Mouse (Mus musculus) CH12.LX (cell line): ENCODE results near the gene Akap7. TPM values are rescaled to one million over a fixed set of nuclear protein-coding genes. Genes with fewer than 3 reads are reported as not detected.

Experiments used
- DNase-seq: peaks from one replicate; pipeline ENCODE4 v3.0.0-alpha.2; 2013; ENCODE audit errors: extremely low read depth
- H3K27ac ChIP-seq: 2 replicates; pipeline ENCODE4 v1.5.1; 2012; ENCODE audit warnings: low read depth, mild to moderate bottlenecking, control low read depth, moderate library complexity; ENCODE audit not compliant: insufficient read depth
- H3K27me3 ChIP-seq: replicated peaks from 2 replicates; pipeline ENCODE3; 2012; ENCODE audit warnings: inconsistent platforms
- H3K36me3 ChIP-seq, 2 experiments: replicated peaks in 1 of 2; 2 replicates each; pipeline versions ENCODE3 to v1.6.1; 2012; ENCODE audit warnings: inconsistent platforms in 1 of 2, low read length in 1 of 2, mild to moderate bottlenecking in 1 of 2, mixed read lengths in 1 of 2, moderate library complexity in 1 of 2; ENCODE audit not compliant: control insufficient read depth in 1 of 2, insufficient read depth in 1 of 2
- H3K4me1 ChIP-seq, 2 experiments: 2 replicates each; pipeline ENCODE4 v1.6.1; 2012; ENCODE audit warnings: inconsistent platforms in 1 of 2, moderate library complexity in 1 of 2; ENCODE audit not compliant: insufficient read depth in 2 of 2, control insufficient read depth in 1 of 2
- H3K4me2 ChIP-seq: 2 replicates; pipeline ENCODE4 v1.6.1; 2012; ENCODE audit warnings: low read depth, mild to moderate bottlenecking, control low read depth; ENCODE audit not compliant: poor library complexity, insufficient read depth, severe bottlenecking
- H3K4me3 ChIP-seq, 3 experiments: fragments of 150-350 bp in 1 of 3; sonication (generic) in 1 of 3; replicated peaks in 1 of 3; 2 replicates each; pipeline versions ENCODE3 to v1.5.1; 2011 to 2012; ENCODE audit warnings: low read depth in 2 of 3, low read length in 2 of 3, mild to moderate bottlenecking in 2 of 3, moderate library complexity in 2 of 3, control low read depth in 1 of 3, improper control_type of control experiment in 1 of 3, inconsistent platforms in 1 of 3, mixed read lengths in 1 of 3; ENCODE audit not compliant: poor library complexity in 1 of 3
- H3K79me2 ChIP-seq: replicated peaks from 2 replicates; pipeline ENCODE4 v1.6.1; 2012; ENCODE audit warnings: mild to moderate bottlenecking, moderate library complexity; ENCODE audit not compliant: control insufficient read depth, poor library complexity, insufficient read depth, severe bottlenecking; ENCODE audit errors: extremely low read depth
- H3K9ac ChIP-seq: 2 replicates; pipeline ENCODE4 v1.6.1; 2012; ENCODE audit warnings: low read depth, mild to moderate bottlenecking, control low read depth, moderate library complexity; ENCODE audit not compliant: insufficient read depth
- H3K9me3 ChIP-seq: replicated peaks from 2 replicates; pipeline ENCODE3; 2012; ENCODE audit warnings: low read length, inconsistent platforms, mixed read lengths
- CHD1 ChIP-seq: IDR thresholded peaks from 2 replicates; pipeline ENCODE4 v1.6.1; 2012; ENCODE audit warnings: low read depth, low read length, improper control_type of control experiment, inconsistent platforms
- CTCF ChIP-seq, 2 experiments: IDR thresholded peaks in 1 of 2; conservative IDR thresholded peaks in 1 of 2; 2 replicates each; pipeline ENCODE4 v1.5.1; 2011 to 2012; ENCODE audit warnings: low read depth in 2 of 2, low read length in 2 of 2, improper control_type of control experiment in 1 of 2, inconsistent platforms in 1 of 2, mild to moderate bottlenecking in 1 of 2, moderate library complexity in 1 of 2
- ETS1 ChIP-seq: conservative IDR thresholded peaks from 2 replicates; pipeline ENCODE4 v1.6.1; 2012; ENCODE audit warnings: low read depth, mild to moderate bottlenecking, inconsistent platforms, low read length, improper control_type of control experiment, moderate library complexity
- GABPA ChIP-seq: IDR thresholded peaks from 2 replicates; pipeline ENCODE4 v1.6.1; 2012; ENCODE audit warnings: low read depth, low read length, improper control_type of control experiment, inconsistent platforms; ENCODE audit not compliant: insufficient replicate concordance
- IRF4 ChIP-seq: IDR thresholded peaks from 2 replicates; pipeline ENCODE4 v1.6.1; 2014; ENCODE audit warnings: low read depth, mild to moderate bottlenecking, inconsistent platforms, low read length, improper control_type of control experiment
- KAT2A ChIP-seq: IDR thresholded peaks from 2 replicates; pipeline ENCODE4 v1.6.1; 2012; ENCODE audit warnings: low read length, improper control_type of control experiment, inconsistent platforms; ENCODE audit not compliant: insufficient replicate concordance
- MAZ ChIP-seq: IDR thresholded peaks from 2 replicates; pipeline ENCODE4 v1.6.1; 2012; ENCODE audit warnings: low read depth, mild to moderate bottlenecking, inconsistent platforms, low read length, improper control_type of control experiment, moderate library complexity
- NELFE ChIP-seq: IDR thresholded peaks from 2 replicates; pipeline ENCODE4 v1.6.1; 2011; ENCODE audit warnings: low read depth, low read length, improper control_type of control experiment
- NRF1 ChIP-seq: IDR thresholded peaks from 2 replicates; pipeline ENCODE4 v1.6.1; 2014; ENCODE audit warnings: low read depth, mild to moderate bottlenecking, inconsistent platforms, low read length, improper control_type of control experiment, moderate library complexity
- POLR2AphosphoS2 ChIP-seq: IDR thresholded peaks from 2 replicates; pipeline ENCODE4 v1.6.1; 2011; ENCODE audit warnings: low read depth, low read length, improper control_type of control experiment
- SMC3 ChIP-seq: IDR thresholded peaks from 2 replicates; pipeline ENCODE4 v1.6.1; 2011; ENCODE audit warnings: low read depth, low read length, improper control_type of control experiment
- ZKSCAN1 ChIP-seq: IDR thresholded peaks from 2 replicates; pipeline ENCODE4 v1.6.1; 2012; ENCODE audit warnings: low read depth, inconsistent platforms, low read length, improper control_type of control experiment, borderline replicate concordance
- dilution Hi-C: fragments of 300-500 bp; cut with MboI; formaldehyde crosslinking; loops from 2 replicates; pipeline ENCODE4 v1.14.3; 2020; ENCODE audit warnings: low sequenced_read_pairs; ENCODE audit not compliant: extremely low pct_unique_long_range_greater_than_20kb, extremely low pct_ligation_motif_present
- in situ Hi-C: fragments of 300-500 bp; cut with MboI; formaldehyde crosslinking; loops from 3 replicates; pipeline ENCODE4 v1.14.3; 2019; ENCODE audit warnings: low sequenced_read_pairs, low pct_ligation_motif_present, low pct_unique_long_range_greater_than_20kb, mixed read lengths
- polyA plus RNA-seq: library from polyadenylated mRNA; unstranded; fragments of >175 nt; gene quantifications from 2 replicates; pipeline ENCODE4 v1.2.1, GENCODE M21; 2012; ENCODE audit warnings: low read depth; ENCODE audit not compliant: insufficient read length
- total RNA-seq, 2 experiments: library from RNA; depleted of rRNA; stranded (reverse); fragments of 300-350 nt in 1 of 2; fragments of >200 nt in 1 of 2; gene quantifications; 2 replicates each; pipeline ENCODE4 v1.2.3; 2012 to 2014

Gene Akap7
- total and polyA plus RNA-seq, 3 experiments, result 6.2 to 12.1 (median 7.1) TPM

DNA sequence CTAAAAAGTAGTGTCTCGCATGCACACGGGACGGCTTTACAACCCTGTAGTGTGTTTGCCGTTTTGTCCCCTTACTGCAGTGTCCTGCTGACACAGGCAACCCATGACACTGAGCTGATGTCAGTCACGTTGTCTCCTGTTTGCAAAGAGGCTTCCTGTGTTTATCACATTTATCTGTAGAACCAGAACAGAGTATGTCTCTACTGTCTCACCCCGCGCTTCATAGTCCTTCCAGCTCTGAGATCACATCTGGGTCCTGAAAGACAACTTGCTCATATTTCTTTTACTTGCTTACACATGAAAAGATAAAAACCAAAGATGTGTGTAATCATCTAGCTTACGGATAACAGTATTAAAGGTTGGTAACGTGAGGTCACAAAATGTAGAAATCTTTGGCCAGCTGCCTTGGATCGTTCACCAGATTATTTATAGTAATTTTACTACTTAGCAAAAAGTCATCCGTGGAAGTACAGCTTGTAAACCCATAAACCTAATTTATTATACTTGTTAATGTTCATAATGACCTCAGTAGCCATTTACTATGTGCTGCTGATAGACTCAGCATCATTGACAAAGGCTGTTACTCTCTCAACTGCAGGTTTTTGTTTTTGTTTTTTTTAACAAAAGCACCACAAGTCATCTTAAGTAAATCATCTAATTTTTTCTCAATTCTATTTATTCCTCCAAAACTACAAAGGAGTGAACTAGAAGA lies 22.4 kb downstream of the Akap7 start:
- dilution Hi-C loops, result no loop called here
- H3K27ac ChIP-seq, result no peak overlapping the region
- no peaks in the 10 kb centered on the region; the same call in 1 of the 2 replicates for H3K79me2 ChIP-seq
- no peaks in the 10 kb centered on the region for H3K27me3 ChIP-seq
- H3K4me2 ChIP-seq, result no peak overlapping the region
- no peak for DNase-seq
- in situ Hi-C loops, result no loop called here
- no peaks in the 10 kb centered on the region for H3K9me3 ChIP-seq
- H3K4me1 ChIP-seq, result no peaks in the 10 kb centered on the region
- no peak overlapping the region for H3K4me3 ChIP-seq
- TF ChIP-seq SMC3 (no peak), POLR2AphosphoS2 (no peak), IRF4 (no peak), NRF1 (no peak), ZKSCAN1 (no peak), MAZ (no peak), KAT2A (no peak), ETS1 (no peak), NELFE (no peak), GABPA (no peak)
- TF ChIP-seq, all 38 proteins: peak for 0
- Histone ChIP-seq H3K9ac (no peak overlapping the region), H3K36me3 (peaks cover 0 to 5% of the 10 kb centered on the region in 2 experiments)

DNA sequence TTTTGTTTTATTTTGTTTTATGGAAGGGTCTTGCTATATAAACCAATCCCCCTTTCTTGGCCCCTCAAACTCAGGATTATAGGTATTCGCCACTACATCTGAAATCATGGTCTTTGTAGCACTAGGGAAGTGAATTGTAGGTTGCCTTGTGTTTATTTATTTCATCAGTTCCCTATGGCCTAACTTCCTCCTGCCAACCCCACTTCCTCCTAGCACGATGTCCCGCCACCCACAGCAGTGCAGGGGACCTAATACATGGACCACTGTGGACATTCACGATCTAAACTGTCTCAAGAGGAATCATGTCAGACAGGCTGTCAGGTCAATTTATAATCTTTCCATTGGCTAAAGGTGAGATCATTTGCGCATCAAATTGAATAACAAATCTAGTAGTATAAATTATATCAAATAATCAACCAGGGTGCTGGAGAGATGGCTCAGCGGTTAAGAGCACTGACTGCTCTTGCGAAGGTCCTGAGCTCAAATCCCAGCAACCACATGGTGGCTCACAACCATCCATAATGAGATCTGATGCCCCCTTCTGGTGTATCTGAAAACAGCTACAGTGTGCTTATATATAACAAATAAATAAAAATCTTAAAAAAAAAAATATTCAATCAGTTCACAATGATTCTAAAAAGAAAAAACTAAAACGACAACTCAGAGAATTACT lies 23.1 kb downstream of the Akap7 start:
- H3K9me3 ChIP-seq, result no peaks in the 10 kb centered on the region
- peaks cover 0 to 5% of the 10 kb centered on the region in 2 experiments for H3K36me3 ChIP-seq
- no peak for DNase-seq
- no peak overlapping the region for H3K27ac ChIP-seq
- H3K4me3 ChIP-seq, result no peak overlapping the region
- no peak overlapping the region for H3K4me2 ChIP-seq
- no peaks in the 10 kb centered on the region; the same call in 1 of the 2 replicates for H3K79me2 ChIP-seq
- TF ChIP-seq SMC3, result peak; percentile 25; the same call in 1 of the 2 replicates
- TF ChIP-seq CHD1, result no peak
- peak in 1 of 2 experiments; percentile 53; a peak in 2 of 4 replicates for TF ChIP-seq CTCF (conservative IDR thresholded peaks at IDR 0.05 in 1 of 2, IDR thresholded peaks at IDR 0.05 in 1 of 2; ENCODE audit: low read depth in 2 of 2, low read length in 2 of 2)
- peaks cover 1 to 2% of the 10 kb centered on the region in 2 experiments; a peak in 3 of 4 replicates for H3K4me1 ChIP-seq
- dilution Hi-C loops (no loop called here), in situ Hi-C loops (no loop called here)
- no peaks in the 10 kb centered on the region for H3K27me3 ChIP-seq
- no peak overlapping the region for H3K9ac ChIP-seq
